Mouse (Mus musculus) brain, embryonic 14.5 days (tissue): ENCODE measurements around the gene Actr3.

Experiments used
- CTCF ChIP-seq: fragments of 200-500 bp; IDR thresholded peaks from 2 replicates; pipeline ENCODE4 v1.5.1; 2012; ENCODE audit warnings: inconsistent platforms, mild to moderate bottlenecking, moderate library complexity, borderline replicate concordance; ENCODE audit not compliant: insufficient read depth, insufficient read length; ENCODE audit errors: extremely low read depth
- POLR2A ChIP-seq: fragments of 200-500 bp; IDR thresholded peaks from 2 replicates; pipeline ENCODE4 v1.6.1; 2012; ENCODE audit warnings: mild to moderate bottlenecking, inconsistent platforms, borderline replicate concordance; ENCODE audit not compliant: poor library complexity, insufficient read depth, insufficient read length, severe bottlenecking; ENCODE audit errors: extremely low read depth

DNA sequence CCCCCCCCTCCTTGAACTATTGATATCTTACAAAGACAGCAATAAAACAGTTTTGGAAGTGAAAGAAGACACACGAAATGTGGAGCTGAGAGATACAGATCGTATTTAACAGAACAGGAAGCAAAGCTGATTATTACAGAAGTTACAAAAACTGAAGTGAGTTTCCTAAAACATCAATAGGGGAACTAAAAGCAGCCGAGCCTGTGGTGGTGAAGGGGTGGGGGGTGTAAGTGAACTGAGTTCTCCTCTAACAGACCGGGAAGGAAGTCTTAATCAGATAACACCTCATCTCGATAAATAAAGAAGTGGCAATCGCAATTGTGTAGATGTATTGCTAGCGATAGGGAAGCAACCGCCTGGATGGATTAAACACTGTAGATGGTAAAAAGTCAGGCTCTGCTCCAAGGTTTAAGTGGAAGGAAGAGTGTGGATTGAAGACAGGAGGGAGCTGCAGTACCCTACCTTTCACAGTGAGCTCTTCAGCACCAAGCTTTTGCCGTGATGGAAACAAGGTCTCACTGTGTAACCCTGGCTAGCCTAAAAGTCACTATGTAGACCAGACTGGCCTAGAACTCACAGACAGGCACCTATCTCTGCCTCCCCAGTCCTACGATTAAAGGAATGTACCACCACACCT lies 31.2 kb upstream of the Actr3 start:
- TF ChIP-seq CTCF (no peak), POLR2A (no peak)
